Mouse (Mus musculus): ENCODE measurements around the gene 9230102O04Rik. TPM values are rescaled to one million over a fixed set of nuclear protein-coding genes. Genes with fewer than 3 reads are reported as not detected.

Gene 9230102O04Rik
- polyA plus RNA-seq, 1 experiment from 2014 or later = 6.3 TPM

- peak overlapping the region; percentile 45 for H3K4me3 ChIP-seq (replicated peaks; ENCODE audit: low read depth, low read length)
- H3K9ac ChIP-seq (replicated peaks; ENCODE audit: low read length) = peak overlapping the region; percentile 72
- H3K27me3 ChIP-seq (ENCODE audit: control insufficient read depth, insufficient read depth, low read length) = peaks cover 53% of the 10 kb centered on the region
- peak overlapping the region; percentile 87 for H3K27ac ChIP-seq (replicated peaks; ENCODE audit: low read depth, low read length)
- H3K9me3 ChIP-seq (ENCODE audit: control insufficient read depth, low read length) = no peaks in the 10 kb centered on the region
- DNase-seq (no peak), ATAC-seq (ENCODE audit: low FRiP score, low TSS enrichment) (0 out of 2 replicates have a peak, but pooled peaks have one; percentile 5)
- 0 out of 2 replicates have a peak, but pooled peaks cover 9% of the 10 kb centered on the region for H3K36me3 ChIP-seq (ENCODE audit: control insufficient read depth, insufficient read depth, low read length)
- no peaks in the 10 kb centered on the region for H3K4me1 ChIP-seq (ENCODE audit: control insufficient read depth, insufficient read depth, low read length)
- 16% methylated on average over 4 of the region's 4 CpGs for WGBS
- H3K4me2 ChIP-seq (ENCODE audit: low read length) = peak overlapping the region; percentile 65
Observed at GRCm38 (mm10) chr2:9871141-9871716, 18.1 kb downstream of the 9230102O04Rik start.

GRCm38 (mm10) chr2:9867092-9867825 lies 22.1 kb downstream of the 9230102O04Rik start:
- Histone ChIP-seq H3K4me3 (replicated peaks; ENCODE audit: low read depth, low read length) (no peak overlapping the region), H3K27me3 (ENCODE audit: control insufficient read depth, insufficient read depth, low read length) (peaks cover 15% of the 10 kb centered on the region), H3K4me1 (ENCODE audit: control insufficient read depth, insufficient read depth, low read length) (no peaks in the 10 kb centered on the region), H3K9me3 (ENCODE audit: control insufficient read depth, low read length) (no peaks in the 10 kb centered on the region), H3K36me3 (ENCODE audit: control insufficient read depth, insufficient read depth, low read length) (peaks cover 4% of the 10 kb centered on the region), H3K9ac (replicated peaks; ENCODE audit: low read length) (no peak overlapping the region; the same call in 1 of the 2 replicates), H3K27ac (replicated peaks; ENCODE audit: low read depth, low read length) (peak overlapping the region; percentile 60), H3K4me2 (ENCODE audit: low read length) (peak overlapping the region; percentile 9)
- DNase-seq (no peak), ATAC-seq (ENCODE audit: low FRiP score, low TSS enrichment) (no peak)
- WGBS = 77% methylated on average over 12 of the region's 12 CpGs

GRCm38 (mm10) chr2:9860698-9861097 lies 28.6 kb downstream of the 9230102O04Rik start:
- DNase-seq (no peak), ATAC-seq (ENCODE audit: low FRiP score, low TSS enrichment) (no peak)
- no peak overlapping the region for H3K27ac ChIP-seq (replicated peaks; ENCODE audit: low read depth, low read length)
- no peaks in the 10 kb centered on the region for H3K27me3 ChIP-seq (ENCODE audit: control insufficient read depth, insufficient read depth, low read length)
- no peak overlapping the region for H3K9ac ChIP-seq (replicated peaks; ENCODE audit: low read length)
- H3K36me3 ChIP-seq (ENCODE audit: control insufficient read depth, insufficient read depth, low read length) = peaks cover 6% of the 10 kb centered on the region
- no peak overlapping the region for H3K4me3 ChIP-seq (replicated peaks; ENCODE audit: low read depth, low read length)
- H3K4me2 ChIP-seq (ENCODE audit: low read length) = no peak overlapping the region
- no peaks in the 10 kb centered on the region for H3K9me3 ChIP-seq (ENCODE audit: control insufficient read depth, low read length)
- 82% methylated on average over 5 of the region's 5 CpGs for WGBS
- H3K4me1 ChIP-seq (ENCODE audit: control insufficient read depth, insufficient read depth, low read length) = no peaks in the 10 kb centered on the region

GRCm38 (mm10) chr2:9855861-9856260 lies 33.5 kb downstream of the 9230102O04Rik start:
- Histone ChIP-seq H3K9me3 (ENCODE audit: control insufficient read depth, low read length) (no peaks in the 10 kb centered on the region), H3K4me3 (replicated peaks; ENCODE audit: low read depth, low read length) (no peak overlapping the region), H3K4me1 (ENCODE audit: control insufficient read depth, insufficient read depth, low read length) (no peaks in the 10 kb centered on the region), H3K4me2 (ENCODE audit: low read length) (no peak overlapping the region), H3K9ac (replicated peaks; ENCODE audit: low read length) (no peak overlapping the region), H3K36me3 (ENCODE audit: control insufficient read depth, insufficient read depth, low read length) (no peaks in the 10 kb centered on the region), H3K27me3 (ENCODE audit: control insufficient read depth, insufficient read depth, low read length) (no peaks in the 10 kb centered on the region), H3K27ac (replicated peaks; ENCODE audit: low read depth, low read length) (no peak overlapping the region)
- DNase-seq = no peak
- 38% methylated on average over 4 of the region's 4 CpGs for WGBS
- ATAC-seq (ENCODE audit: low FRiP score, low TSS enrichment) = no peak

- 28% methylated on average over 13 of the region's 13 CpGs for WGBS
- H3K4me2 ChIP-seq (ENCODE audit: low read length) = peak overlapping the region; percentile 15; the same call in 1 of the 2 replicates
Observed at GRCm38 (mm10) chr2:9852851-9853576, 36.3 kb downstream of the 9230102O04Rik start.

GRCm38 (mm10) chr2:9835195-9835594 lies 54.1 kb downstream of the 9230102O04Rik start:
- Histone ChIP-seq H3K4me1 (ENCODE audit: control insufficient read depth, insufficient read depth, low read length) (no peaks in the 10 kb centered on the region), H3K27ac (replicated peaks; ENCODE audit: low read depth, low read length) (peak overlapping the region; percentile 32; the same call in 1 of the 2 replicates), H3K36me3 (ENCODE audit: control insufficient read depth, insufficient read depth, low read length) (no peaks in the 10 kb centered on the region), H3K4me2 (ENCODE audit: low read length) (no peak overlapping the region), H3K9me3 (ENCODE audit: control insufficient read depth, low read length) (no peaks in the 10 kb centered on the region), H3K9ac (replicated peaks; ENCODE audit: low read length) (no peak overlapping the region), H3K27me3 (ENCODE audit: control insufficient read depth, insufficient read depth, low read length) (no peaks in the 10 kb centered on the region), H3K4me3 (replicated peaks; ENCODE audit: low read depth, low read length) (no peak overlapping the region)
- ATAC-seq (ENCODE audit: low FRiP score, low TSS enrichment) = no peak
- DNase-seq = peak; percentile 14
- WGBS = 62% methylated on average over 7 of the region's 7 CpGs

More at GRCm38 (mm10) chr2:9852851-9853576, 36.3 kb downstream of the 9230102O04Rik start:
- no peak overlapping the region for H3K4me3 ChIP-seq (replicated peaks; ENCODE audit: low read depth, low read length)
- no peak overlapping the region; the same call in 1 of the 2 replicates for H3K9ac ChIP-seq (replicated peaks; ENCODE audit: low read length)
- H3K4me1 ChIP-seq (ENCODE audit: control insufficient read depth, insufficient read depth, low read length) = no peaks in the 10 kb centered on the region
- no peaks in the 10 kb centered on the region for H3K36me3 ChIP-seq (ENCODE audit: control insufficient read depth, insufficient read depth, low read length)
- H3K27me3 ChIP-seq (ENCODE audit: control insufficient read depth, insufficient read depth, low read length) = no peaks in the 10 kb centered on the region
- H3K9me3 ChIP-seq (ENCODE audit: control insufficient read depth, low read length) = no peaks in the 10 kb centered on the region
- ATAC-seq (ENCODE audit: low FRiP score, low TSS enrichment) (no peak), DNase-seq (peak; percentile 51)
- H3K27ac ChIP-seq (replicated peaks; ENCODE audit: low read depth, low read length) = no peak overlapping the region

- no peak overlapping the region for H3K4me2 ChIP-seq (ENCODE audit: low read length)
- H3K4me3 ChIP-seq (replicated peaks; ENCODE audit: low read depth, low read length) = no peak overlapping the region
- DNase-seq = no peak
- H3K27ac ChIP-seq (replicated peaks; ENCODE audit: low read depth, low read length) = no peak overlapping the region
- H3K9me3 ChIP-seq (ENCODE audit: control insufficient read depth, low read length) = no peaks in the 10 kb centered on the region
- no peak for ATAC-seq (ENCODE audit: low FRiP score, low TSS enrichment)
- H3K4me1 ChIP-seq (ENCODE audit: control insufficient read depth, insufficient read depth, low read length) = no peaks in the 10 kb centered on the region
- H3K9ac ChIP-seq (replicated peaks; ENCODE audit: low read length) = no peak overlapping the region
- no peaks in the 10 kb centered on the region for H3K27me3 ChIP-seq (ENCODE audit: control insufficient read depth, insufficient read depth, low read length)
- no peaks in the 10 kb centered on the region for H3K36me3 ChIP-seq (ENCODE audit: control insufficient read depth, insufficient read depth, low read length)
- WGBS = 91% methylated on average over 7 of the region's 7 CpGs
Observed at GRCm38 (mm10) chr2:9833712-9834111, 55.6 kb downstream of the 9230102O04Rik start.

Measured in midbrain, embryonic 14.5 days (tissue).